Mouse (Mus musculus) B cell, adult 2 months (primary cell): ENCODE measurements around the gene Mybpc1.
"Not testable (repeated sequence)": the region's sequence is repeated elsewhere in the genome, so short reads cannot be mapped to it uniquely, and the experiment has no call there.

Experiments
- DNase-seq, 2 experiments: peaks; one replicate each; pipeline ENCODE4 v3.0.0; 2022

The Mybpc1 gene

GRCm38 (mm10) chr10:88491632-88492031 is 113.3 kb downstream of the Mybpc1 start:
- no peak for DNase-seq

- DNase-seq, result no peak
These were observed 116.3 kb downstream of the Mybpc1 start for GRCm38 (mm10) chr10:88488629-88489028.

GRCm38 (mm10) chr10:88482866-88483265 is 122.1 kb downstream of the Mybpc1 start:
- DNase-seq, result not testable (repeated sequence)
